Mouse (Mus musculus): ENCODE results near the gene Kcnn1.
"Not testable (repeated sequence)": the region's sequence is repeated elsewhere in the genome, so short reads cannot be mapped to it uniquely, and the experiment has no call there.

The Kcnn1 gene

GRCm38 (mm10) chr8:70862824-70863641 lies at the start of gene Kcnn1:
TSS of gene Kcnn1 (minus strand) at chr8:70863258.
- peak in 1 of 2 experiments; percentile 21 for DNase-seq

- DNase-seq = no peak
These were observed 48.5 kb upstream of the Kcnn1 start for GRCm38 (mm10) chr8:70911596-70911995.

GRCm38 (mm10) chr8:70907518-70907917 lies 44.5 kb upstream of the Kcnn1 start:
- no peak for DNase-seq

DNA sequence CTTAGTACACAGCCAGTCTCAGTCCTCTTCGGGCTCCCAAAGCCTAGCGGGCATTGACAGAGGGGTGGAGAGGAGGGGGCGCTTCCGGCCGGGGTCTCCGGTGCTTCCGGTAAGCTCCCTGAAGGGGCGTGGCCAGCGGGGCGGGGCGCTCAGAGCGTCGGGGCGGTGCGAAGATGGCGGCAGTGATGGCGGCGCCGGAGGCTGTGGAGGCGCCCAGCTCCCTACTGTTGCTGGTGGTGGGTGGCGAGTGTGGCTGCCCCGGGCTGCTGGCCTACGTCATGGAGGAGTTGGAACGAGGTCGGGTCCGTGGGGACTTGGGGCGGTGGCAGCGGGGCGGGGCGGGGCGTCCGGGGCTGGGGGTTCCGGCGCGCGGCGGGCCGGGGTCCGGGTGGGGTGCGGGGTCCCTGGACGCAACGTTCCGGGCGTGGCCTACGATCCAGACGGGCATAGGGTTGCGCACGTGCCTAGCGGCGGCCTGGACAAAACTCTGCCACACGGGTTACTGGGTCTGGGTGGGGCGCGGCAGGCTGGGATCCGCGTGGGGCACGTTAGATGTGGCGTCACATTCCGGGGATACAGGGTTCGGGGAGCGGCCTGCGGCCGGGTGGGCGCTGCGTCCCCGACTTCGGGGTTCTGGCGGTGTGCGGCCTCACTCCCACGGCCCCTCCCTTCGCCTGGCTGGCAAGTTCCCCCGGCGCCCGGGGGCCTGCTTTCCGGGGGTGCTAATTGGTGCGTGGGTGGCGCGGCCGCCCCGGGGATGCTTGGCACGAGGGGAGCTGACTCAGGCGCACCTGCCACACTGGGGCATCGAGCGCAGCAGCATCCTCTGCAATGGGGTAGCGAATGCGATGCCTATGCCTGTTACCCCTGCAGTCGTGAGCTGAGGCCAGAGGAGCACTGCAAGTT lies 43.0 kb upstream of the Kcnn1 start, which contains the start of gene Map1s:
Gene Map1s, plus strand, starts transcription at position 102 of the 906 bp plus-strand sequence.
- DNase-seq = peak; percentile 85 to 87

GRCm38 (mm10) chr8:70905463-70905830 lies 42.4 kb upstream of the Kcnn1 start:
- DNase-seq = no peak

- DNase-seq = no peak
These were observed 41.5 kb upstream of the Kcnn1 start for GRCm38 (mm10) chr8:70904532-70904931.

GRCm38 (mm10) chr8:70903582-70903981 lies 40.5 kb upstream of the Kcnn1 start:
- DNase-seq = no peak

- no peak for DNase-seq
These were observed 40.1 kb upstream of the Kcnn1 start for GRCm38 (mm10) chr8:70903112-70903511.

- DNase-seq = no peak
These were observed 39.2 kb upstream of the Kcnn1 start for GRCm38 (mm10) chr8:70902211-70902610.

GRCm38 (mm10) chr8:70900872-70901387 lies 37.9 kb upstream of the Kcnn1 start:
- no peak for DNase-seq

GRCm38 (mm10) chr8:70899226-70899625 lies 36.2 kb upstream of the Kcnn1 start:
- DNase-seq = no peak

- no peak for DNase-seq
These were observed 35.7 kb upstream of the Kcnn1 start for GRCm38 (mm10) chr8:70898661-70899198.

- DNase-seq = peak; percentile 87 to 93
These were observed 34.8 kb upstream of the Kcnn1 start for GRCm38 (mm10) chr8:70897681-70898413.

DNA sequence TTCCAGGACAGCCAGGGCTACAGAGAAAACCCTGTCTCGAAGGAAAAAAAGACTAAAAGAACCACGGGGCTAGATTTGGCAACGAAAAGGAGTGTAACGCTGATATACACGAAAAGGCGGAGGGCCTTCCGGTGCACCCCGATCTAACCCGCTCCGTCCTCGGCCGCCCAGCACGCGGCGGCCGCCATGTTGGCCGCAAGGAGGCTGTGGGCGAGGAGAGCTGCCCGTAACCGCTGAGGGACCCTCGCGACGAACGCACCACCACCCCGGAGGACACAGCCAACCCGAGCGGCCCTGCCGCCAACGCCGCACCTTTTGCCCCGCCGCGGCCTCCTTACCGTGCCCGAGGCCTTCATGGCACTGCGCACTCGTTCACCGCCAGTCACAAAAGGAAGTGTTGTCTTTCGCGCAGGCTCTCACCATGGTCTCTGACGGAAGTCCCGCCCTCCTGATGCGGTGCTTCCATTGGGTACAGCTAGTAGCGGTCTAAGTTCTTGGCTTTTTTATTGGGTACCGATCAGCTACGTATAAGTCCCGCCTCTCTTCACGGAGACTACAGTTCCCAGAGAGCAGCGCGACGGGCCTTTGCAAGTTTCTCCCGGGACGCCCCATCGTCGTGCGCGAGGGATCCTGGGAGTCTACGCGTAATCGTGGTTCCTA lies 34.1 kb upstream of the Kcnn1 start, which contains the start of gene Rpl18a:
Gene Rpl18a, minus strand, starts transcription at position 392 of the 660 bp plus-strand sequence.
- DNase-seq = peak; percentile 95 to 99

DNA sequence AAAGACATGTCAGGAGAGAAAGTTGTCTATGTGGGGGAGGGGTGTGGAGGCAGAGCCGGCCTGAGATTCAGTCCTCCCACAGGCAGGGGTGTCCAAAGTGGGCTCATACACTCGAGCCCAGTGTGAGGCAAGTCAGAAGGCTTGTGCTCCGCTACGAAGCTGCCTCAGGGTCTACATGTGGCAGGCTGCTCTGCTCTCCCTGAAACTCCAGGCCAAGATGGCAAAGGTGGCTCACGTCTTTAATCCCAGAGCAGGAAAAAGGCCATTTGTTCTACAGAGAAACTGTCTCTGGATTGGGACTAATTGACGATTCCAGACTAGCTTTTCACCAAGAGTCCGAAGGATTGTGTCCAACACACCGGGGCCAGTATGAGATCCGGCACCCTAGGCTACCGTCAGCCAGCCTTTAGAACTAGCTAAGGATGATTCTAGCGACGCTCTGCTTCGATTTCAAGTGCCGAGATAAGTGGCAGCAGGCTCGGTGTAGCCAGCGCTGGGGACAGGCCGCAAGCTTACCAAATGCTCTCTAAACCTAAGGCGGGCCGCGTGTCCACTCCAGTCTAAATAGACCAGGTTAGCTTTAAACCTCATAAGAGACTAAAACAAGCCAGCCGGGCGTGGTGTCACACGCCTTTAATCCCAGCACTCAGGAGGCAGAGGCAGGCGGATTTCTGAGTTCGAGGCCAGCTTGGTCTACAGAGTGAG lies 33.4 kb upstream of the Kcnn1 start:
- no peak for DNase-seq

- not testable (repeated sequence) for DNase-seq
These were observed 32.7 kb upstream of the Kcnn1 start for GRCm38 (mm10) chr8:70895571-70896259.

DNA sequence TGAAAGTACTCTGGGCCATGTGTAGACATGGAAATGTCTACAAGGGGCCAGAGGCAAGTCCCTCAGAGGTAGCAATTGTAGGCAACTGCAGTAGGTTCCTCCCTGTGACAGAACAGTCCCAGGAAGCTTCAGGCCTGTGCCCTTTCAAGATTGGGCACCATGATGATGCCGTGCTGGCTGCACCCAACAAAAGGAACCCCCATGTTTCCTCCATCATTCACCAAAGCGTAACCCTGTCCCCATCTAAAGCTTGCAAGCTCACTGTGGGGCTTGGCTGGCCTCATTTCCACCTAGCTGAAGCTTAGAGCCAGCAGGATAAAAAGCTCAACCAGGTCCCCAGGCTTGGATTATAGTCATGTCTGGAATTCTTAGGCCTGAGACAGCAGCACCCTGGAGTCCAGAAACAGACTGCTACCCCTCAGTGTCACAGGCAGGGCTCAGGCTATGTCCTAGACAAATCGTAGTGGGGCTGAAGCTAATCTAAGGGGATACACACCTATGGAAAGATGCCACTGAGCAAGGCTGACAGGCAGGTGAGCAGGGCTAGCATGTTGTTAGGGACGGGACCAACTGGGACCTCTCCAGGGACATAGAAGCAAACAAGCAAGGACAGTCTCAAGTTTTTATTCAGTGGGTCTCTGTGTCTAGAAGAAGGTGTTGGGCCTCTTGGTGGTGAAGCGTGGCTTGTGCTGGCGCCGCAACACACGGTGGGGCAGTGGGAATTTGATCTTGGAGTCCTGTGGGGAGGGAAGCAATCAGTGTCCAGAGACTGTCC lies 31.9 kb upstream of the Kcnn1 start:
- no peak for DNase-seq

- DNase-seq = no peak
These were observed 31.3 kb upstream of the Kcnn1 start for GRCm38 (mm10) chr8:70894385-70894720.

- DNase-seq = peak; percentile 63 to 76
These were observed 30.8 kb upstream of the Kcnn1 start for GRCm38 (mm10) chr8:70893656-70894384.
